Mouse (Mus musculus) thymus, postnatal 4 days (tissue): ENCODE measurements around the gene Aadacl3.
A peak's percentile ranks its signal among the peaks of the same experiment; 100 is the strongest.

ENCODE experiments used
- DNase-seq: peaks from one replicate; pipeline ENCODE4 v3.0.0; 2021

Gene Aadacl3

DNA sequence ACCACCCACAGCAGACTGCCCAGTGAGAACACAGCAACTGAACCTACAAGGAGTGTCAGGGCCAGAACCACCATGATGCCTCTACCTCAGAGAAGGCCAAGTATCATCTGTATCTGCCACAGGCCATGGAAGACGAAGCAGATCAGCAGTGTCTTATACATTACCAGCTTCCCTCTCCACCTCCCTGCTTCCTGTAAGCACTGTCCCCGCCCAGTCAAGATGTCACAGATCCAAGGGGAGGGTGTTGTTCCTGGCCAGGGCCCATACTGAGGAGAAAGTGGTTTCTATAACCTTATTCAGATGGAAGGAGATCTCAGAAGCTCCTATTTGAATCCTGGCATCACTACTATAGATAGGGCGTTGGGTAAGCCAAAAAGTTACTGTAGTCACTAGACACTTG lies at the start of gene Aadacl3:
TSS of gene Aadacl3 (minus strand) at position 101 of the 400 bp plus-strand sequence.
- no peak for DNase-seq

DNA sequence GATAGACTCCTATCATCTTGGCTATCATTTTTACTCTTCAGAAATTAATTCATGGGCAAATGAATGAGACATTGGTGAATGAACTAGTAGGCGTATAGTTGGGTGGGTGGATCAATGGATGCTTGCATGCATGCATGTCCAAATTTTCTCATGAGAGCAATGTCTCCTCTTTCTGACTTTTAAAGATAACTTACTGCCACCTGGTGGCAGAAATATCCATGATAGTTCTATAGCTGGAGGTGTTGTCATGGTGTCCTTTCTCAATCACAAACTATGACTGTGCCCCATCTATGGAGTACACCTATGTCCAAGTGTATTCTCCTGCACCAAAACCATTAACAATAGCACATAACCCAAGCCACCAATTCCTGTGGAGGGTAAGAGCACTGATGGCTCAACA lies 43.0 kb upstream of the Aadacl3 start:
- no peak for DNase-seq

DNA sequence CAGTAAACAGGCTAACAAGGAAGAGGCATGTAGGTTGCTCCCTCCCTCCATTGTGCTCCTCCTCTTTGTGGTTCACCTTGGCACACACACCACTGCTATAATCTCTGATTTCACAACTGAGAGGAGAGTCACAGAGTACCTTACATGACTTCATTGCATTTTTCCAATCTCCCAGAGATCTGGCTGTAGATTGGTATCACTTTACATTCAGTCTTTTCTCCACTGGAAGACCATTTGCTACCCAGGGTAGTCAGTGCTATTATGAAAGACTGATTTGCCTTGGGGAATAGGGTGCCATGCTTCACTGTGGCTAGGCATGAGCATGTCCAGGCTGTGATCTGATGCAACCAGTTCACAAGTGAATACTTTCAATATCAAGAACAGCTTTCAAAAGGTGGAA lies 29.8 kb upstream of the Aadacl3 start:
- DNase-seq, result no peak

DNA sequence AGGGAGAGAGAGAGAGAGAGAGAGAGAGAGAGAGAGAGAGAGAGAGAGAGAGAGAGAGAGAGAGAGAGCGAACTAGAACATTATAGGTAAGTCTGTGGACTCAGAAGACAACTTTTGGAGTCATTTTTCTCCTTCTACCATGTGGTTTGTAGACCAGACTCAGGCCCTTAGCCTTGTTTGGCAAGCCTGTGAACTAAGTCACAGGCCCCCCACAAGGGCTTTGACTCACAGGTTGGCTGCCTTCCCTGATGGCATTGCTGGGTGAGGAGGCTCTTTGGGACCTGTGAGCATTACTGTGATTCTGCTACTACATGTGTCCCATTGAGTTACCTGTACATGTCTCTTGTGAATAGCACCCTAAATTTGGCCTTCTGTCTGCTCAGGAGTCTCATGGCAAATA lies 4.5 kb upstream of the Aadacl3 start:
- DNase-seq, result no peak

DNA sequence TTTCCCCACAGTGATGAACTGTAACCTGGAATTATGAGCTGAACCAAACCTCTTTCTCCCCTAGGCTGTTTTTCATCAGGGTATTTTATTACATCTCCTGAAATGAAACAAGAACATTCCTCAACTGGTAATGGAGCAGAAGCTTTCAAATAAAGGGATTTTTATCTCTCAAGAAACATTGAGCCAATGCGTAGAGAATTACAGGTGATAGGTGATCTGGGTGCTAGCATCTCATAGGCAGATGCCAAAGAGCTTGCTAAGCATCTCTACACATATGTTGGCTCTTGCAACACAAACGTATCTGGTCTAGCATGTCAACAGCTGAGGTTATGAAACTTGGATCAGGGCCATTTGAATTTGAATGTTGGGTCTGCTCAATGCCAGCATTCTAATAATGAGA lies 1.6 kb upstream of the Aadacl3 start:
- DNase-seq, result no peak

DNA sequence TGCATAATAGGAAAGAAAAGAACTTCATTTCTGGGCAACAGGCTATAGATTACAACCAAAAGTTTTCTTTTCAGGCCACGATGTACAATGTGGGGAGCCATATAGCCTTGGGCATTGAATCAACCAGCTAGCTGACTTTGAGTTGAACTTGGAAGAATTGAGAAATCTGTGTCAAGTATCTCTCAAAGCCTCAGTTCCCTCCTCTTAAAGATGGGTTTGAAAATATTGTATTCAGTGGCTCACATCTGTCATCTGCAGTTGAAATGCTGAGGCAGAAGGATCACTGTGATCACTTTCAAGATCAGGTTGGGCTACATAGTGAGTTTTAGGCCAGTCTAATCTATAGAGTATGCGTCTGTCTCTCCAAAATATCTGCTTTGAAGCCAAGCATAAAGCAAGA lies 10.3 kb downstream of the Aadacl3 start, which contains the start of gene Gm9944:
TSS of gene Gm9944 (minus strand) at position 101 of the 400 bp plus-strand sequence.
- no peak for DNase-seq

DNA sequence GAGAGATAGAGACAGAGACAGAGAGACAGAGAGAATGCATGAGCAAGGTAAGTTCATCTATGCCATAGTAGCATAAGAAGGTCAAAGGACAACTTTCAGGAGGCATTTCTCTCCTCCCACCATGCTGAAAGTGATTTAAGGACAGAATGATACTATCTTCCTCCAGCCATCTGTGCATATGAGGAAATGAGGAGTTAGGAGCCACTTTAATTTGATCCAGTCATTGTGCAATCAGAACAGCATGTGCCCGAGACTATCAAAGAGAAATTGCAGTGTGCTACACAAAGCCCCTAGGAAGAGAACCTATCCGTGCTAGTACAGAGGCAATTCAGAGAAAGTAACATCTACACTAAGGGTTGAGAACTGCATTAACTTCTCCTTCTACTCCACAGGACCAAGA lies 15.0 kb downstream of the Aadacl3 start:
- DNase-seq, result no peak

DNA sequence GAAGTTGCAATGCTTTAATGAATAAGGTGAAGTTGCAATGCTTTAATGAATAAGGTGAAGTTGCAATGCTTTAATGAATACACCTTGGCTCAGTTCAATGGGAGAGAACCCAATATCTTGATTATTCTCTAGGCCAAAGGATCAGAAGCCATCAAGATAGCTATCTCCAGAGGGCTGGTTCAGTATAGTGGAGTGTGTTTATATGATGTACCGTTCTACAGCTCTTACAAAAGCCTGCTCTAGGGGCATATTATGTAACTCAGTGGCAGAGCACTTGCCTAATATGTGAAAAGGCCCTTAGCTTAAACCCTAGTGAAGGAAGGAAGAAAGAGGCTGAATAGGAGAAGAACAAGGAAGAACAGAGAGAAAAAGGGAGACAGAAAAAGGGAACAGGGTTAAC lies 22.0 kb downstream of the Aadacl3 start:
- DNase-seq, result no peak

DNA sequence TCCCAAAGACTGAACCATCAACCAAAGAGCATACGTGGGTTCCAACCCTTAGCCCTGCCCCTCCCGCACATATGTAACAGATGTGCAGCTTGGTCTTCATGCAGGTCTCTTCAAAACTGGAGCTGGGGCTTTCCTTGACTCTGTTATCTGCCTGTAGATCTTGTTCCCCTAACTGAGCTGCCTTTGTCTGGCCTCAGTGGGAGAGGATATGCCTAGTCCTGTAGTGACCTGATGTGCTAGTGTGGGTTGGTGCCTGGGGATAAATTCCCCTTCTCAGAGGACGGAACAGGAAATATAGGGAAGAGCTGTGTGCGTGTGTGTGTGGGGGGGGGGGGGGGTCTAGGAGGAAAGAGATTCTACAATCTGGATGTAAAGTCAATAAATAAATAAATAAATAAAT lies 22.5 kb downstream of the Aadacl3 start:
- DNase-seq, result no peak

DNA sequence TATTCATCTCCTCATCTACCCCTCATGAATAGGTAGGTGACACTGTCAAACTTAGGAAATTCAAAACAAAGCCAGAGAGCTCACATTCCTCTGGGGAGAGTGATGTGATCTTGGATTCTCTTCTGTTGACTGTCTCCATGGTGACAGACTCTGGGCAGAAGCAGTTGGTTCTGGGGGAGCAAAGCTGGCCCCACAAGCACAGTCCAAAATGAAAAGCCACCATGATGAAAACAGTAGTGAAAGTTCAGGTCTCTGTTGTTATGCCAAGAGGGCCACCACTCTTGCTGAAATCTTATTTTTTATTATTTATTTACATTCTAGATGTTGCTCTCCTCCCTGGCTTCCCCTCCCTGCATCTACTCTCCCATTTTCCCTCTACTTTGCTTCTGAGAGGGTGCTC lies 24.9 kb downstream of the Aadacl3 start, which contains the start of gene 1700012P22Rik:
TSS of gene 1700012P22Rik (minus strand) at position 101 of the 400 bp plus-strand sequence.
- DNase-seq, result no peak

DNA sequence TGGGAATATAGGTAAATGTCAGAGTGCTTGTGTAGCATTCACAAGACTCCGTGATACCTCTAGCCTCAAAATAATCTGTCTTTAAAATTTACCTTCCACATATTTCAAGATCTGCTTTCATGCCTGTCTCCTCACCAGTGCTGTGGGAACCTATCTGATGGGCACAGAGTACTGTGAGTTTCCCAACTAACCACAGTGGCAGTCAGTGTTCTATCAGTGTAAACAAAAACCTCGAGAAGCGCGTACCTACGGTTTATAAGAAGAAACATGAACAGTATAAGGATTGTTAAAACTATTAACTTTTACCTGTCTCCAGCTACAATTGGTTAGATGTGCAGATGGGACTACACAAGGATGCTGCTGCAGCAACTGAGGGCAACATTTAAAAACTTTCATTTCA lies 30.3 kb downstream of the Aadacl3 start:
- DNase-seq, result no peak

DNA sequence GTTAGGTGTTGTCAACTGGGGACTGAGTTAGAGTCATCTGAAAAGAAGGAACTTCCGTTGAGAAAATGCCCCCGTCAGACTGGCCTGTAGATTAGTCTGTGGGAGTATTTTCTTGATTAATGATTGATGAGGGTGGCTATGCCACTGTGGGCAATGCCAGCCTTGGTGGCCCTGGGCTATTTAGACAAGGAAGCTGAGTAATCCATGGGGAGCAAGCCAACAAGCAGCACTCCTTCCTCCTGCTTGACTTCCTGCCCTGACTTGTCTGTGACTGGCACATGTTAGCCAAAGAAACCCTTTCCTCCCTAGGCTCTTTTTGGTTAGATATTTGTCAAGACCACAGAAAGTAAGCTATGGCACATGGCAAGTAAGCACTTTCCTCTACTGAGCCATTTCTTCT lies 32.8 kb downstream of the Aadacl3 start:
- DNase-seq, result no peak

DNA sequence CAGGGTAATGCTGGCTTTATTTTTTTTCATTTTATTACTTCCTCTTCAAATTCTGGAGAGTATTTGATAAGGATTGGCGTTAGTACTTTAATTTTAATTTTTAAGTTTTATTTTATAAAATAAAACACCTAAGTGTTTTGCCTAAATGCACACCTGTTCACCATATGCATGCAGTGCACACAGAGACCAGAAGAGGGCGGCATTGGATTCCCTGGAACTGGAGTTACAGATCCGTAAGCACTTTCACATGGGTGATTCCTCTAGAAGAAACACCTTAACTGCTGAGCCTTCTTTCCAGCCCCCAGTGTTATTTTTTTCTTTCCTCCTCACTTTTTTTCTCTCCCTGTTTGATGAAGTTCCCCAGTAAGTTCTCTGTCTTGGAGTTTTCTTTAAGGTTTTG lies 34.7 kb downstream of the Aadacl3 start:
- DNase-seq, result peak; percentile 65

DNA sequence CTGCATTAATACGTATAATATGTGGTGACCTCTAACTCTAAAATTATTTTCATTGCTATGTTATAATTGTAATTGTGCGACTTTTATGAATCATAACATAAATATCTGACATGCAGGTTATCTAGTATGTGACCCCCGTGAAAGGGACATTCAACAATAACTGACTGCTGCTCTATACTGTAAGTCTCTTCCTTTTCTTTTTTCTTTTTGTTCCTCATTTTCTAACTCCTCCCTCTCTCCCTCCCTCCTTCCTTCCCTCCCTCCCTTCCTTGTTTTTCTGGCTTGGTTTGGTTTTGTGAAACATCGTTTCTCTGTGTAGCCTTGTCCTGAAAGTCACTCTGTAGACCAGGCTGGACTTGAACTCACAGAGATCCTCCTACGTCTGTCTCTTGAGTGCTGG lies 39.0 kb downstream of the Aadacl3 start:
- DNase-seq, result no peak

DNA sequence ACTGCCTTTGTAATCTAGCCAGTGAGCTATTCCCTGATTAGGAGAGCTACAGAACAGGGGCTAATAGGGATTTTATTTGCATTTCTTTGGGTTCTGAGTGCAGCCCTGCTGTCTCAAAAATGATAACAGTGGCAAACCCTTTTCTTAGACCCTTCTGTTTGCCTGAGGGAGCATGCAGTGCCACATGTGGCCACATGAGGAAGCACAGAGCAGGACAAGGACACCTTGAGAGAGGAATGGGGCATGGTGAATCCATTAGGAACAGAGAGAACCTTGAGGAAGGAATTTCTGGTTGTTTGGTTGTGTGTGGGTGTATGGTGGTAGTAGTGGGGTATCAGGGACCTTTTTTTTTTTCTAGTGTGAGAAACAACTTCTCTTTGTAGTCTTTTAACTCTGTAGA lies 42.9 kb downstream of the Aadacl3 start:
- DNase-seq, result peak; percentile 15

DNA sequence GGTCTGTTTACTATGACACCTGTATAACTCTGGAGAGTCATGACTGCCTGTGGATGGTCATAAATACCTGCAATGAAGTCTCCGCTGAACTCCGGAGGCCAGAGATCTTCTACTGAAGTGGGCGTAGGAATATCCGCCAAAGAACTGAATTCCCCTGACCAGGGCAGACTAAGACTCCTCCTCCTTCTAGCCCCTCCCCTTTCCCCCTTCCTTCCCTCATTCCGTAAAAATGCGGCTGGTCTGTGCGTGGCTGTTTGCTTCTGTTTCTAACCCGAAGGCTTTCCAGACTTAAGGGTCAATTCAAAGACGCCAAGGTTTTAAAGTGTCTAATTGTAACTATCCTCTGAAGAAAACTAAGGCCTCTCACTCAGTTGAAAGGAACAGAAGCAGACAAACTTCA lies 55.3 kb downstream of the Aadacl3 start, which contains the start of gene Pramef12:
TSS of gene Pramef12 (minus strand) at position 175 of the 400 bp plus-strand sequence.
- DNase-seq, result no peak

DNA sequence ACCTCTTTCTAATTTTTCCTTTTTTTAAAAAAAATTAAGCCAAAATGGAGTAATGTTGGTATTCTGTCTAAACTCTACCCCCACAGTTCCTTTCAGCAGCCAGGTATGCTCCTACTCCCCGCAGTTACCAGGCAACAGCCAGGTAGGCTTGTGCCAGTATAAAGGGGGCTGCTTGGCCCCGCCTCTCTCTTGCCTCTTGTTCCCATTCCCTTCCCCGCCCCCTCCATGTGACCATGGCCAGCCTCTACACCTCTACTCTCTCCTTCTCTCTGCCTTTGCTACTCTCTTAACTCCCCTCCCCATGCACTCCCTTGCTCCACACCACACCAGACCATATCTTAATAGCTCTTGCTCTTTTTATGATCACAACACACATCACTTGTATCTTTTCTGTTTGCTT lies 57.3 kb downstream of the Aadacl3 start:
- no peak for DNase-seq

DNA sequence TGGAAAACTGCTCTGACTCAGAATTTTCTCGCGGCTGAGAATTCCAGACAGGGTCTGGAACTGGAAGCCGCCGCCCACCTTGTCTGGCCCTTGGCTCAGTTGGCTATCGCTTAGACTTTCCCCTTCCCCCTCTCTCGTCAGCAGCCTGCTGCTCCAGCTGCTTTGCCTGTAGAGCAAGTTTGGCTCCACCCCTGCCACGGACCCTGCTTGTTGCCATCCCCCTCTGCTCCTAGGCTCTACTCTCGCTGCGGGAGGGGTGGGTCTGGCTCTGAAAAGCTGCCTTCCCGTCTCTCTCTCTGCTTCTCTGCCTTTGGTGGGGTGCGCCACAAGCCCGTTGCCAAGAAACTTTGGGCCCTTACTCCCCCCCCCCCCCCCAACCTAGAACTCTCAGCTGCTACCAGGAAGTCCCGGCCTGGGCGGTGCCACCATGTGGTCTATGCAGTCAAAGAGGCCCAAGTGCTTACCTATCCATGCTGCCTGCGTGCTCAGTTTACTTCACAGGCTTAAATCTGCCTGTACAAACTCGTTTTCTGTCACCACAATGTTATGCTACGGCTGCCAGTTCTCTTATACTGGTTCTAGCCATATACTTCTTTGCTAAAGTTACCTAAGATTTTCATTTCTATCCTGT lies 59.0 kb downstream of the Aadacl3 start:
- peak; percentile 21 for DNase-seq
